Mouse (Mus musculus) testis, adult 2 months (tissue): ENCODE measurements at regions not wholly inside any gene's neighbourhood (a gene's known extent, or its start where the extent isn't known, plus 50 kb on each side); places are given as distances from the start of the nearest gene placed in this dataset.

Source experiments
- CTCF ChIP-seq: fragments of 200-500 bp; IDR thresholded peaks from 2 replicates; pipeline ENCODE4 v1.5.1; 2012; ENCODE audit warnings: low read depth, mild to moderate bottlenecking, inconsistent platforms, low read length, moderate library complexity; ENCODE audit not compliant: control insufficient read depth, insufficient read depth, insufficient replicate concordance
- POLR2A ChIP-seq: fragments of 200-500 bp; IDR thresholded peaks from 2 replicates; pipeline ENCODE4 v1.6.1; 2012; ENCODE audit warnings: low read depth, mild to moderate bottlenecking, inconsistent platforms, low read length, moderate library complexity; ENCODE audit not compliant: control insufficient read depth

DNA sequence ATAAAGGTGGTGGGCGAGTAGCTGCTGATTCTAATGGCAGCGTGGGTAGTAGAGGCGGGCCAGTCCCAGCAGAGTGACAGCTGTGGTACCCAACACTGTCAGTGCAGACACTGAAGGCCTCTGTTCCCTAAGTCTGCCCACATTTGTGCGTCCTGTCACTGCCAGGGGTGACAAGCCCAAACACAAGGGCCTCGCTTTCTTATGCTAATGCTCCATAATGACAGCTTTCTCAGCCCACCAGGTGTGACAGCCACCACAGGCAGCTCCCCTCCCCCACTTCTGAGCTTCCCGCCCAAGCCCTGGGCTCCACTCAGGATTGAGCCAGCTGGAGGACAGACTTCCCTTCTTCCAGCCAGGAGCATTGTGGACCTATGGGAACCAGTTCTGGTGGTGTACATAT lies 440.4 kb downstream of the Dhx35 start:
- no peak for TF ChIP-seq POLR2A
- TF ChIP-seq CTCF = no peak
